Mouse (Mus musculus): Measurements from ENCODE around the gene Suv39h2.

DNA sequence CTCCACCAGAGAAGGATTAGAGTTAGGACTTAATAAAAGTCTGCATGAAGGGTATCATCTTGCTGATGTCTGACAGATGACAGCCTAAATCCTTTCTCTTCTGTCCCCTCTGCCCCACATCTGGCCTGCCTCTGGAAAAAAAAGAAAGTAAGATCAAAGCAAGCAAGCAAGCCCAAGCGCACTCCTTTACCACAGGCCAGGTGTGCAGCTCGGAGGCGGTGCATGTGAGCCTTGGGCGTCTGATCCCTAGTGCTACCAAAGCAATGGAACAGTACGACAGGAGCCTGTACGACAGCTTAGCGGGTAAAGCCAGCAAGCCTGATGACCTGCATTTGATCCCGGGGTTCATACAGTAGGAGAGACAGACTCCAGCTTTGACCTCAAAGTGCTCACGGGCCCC lies 43.9 kb downstream of the Suv39h2 start:
- no peak for TF ChIP-seq POLR2A (IDR thresholded peaks at IDR 0.05; ENCODE audit: borderline replicate concordance, extremely low read depth, insufficient read depth, insufficient read length, poor library complexity, severe bottlenecking)
- no peak for TF ChIP-seq CTCF (IDR thresholded peaks at IDR 0.05; ENCODE audit: borderline replicate concordance, extremely low read depth, insufficient read depth, insufficient read length)
